Mouse (Mus musculus) fibroblast of lung, adult 2 months (primary cell): ENCODE measurements around the gene Ing3.

Source experiments
- DNase-seq: peaks from one replicate; pipeline ENCODE4 v3.0.0-alpha.2; 2011; ENCODE audit warnings: low read depth

The Ing3 gene

DNA sequence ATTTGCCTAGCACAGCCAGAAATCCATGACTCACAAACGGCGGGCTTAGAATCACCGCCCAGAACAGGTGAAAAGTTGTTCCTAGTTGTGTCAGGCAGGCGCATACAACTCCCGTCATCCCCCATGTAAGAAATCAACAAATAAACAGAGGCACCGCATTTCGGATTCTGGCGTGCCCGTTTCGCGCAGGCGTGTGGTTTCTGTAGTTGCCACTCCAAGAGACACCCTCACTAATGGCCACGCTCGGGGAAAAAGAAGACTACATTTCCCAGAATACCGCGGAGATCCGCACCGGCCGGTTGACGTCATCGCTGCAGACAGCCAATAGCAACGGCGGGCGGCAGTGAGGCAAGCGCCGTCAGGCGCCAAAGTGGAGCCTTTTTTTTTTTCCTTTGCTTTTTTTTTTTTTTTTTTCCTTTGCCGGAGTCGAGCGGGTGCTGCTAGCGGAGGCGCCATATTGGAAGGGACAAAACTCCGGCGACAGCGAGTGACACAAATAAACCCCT, at the start of gene Ing3:
Gene Ing3 (plus strand): TSS at position 346 of the 506 bp plus-strand sequence.
- peak; percentile 96 for DNase-seq

DNA sequence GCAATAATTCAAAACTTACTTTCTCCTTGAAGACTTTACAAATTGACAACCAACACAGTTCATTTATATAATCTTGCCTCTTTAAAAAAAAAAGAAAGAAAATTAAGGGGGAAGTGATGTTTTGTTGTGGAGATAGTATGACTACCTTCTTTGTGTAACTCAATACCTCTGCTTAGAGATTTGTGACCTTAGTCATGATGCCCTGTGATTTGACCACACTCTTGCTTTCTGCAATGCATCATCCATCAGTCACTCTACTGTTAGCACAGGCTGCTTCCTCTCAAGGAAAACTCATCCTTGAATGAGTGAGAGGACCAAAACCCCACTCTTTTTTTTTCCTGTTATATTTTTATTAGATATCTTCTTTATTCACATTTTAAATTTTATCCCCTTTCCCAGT, 39.7 kb upstream of the Ing3 start:
- no peak for DNase-seq

DNA sequence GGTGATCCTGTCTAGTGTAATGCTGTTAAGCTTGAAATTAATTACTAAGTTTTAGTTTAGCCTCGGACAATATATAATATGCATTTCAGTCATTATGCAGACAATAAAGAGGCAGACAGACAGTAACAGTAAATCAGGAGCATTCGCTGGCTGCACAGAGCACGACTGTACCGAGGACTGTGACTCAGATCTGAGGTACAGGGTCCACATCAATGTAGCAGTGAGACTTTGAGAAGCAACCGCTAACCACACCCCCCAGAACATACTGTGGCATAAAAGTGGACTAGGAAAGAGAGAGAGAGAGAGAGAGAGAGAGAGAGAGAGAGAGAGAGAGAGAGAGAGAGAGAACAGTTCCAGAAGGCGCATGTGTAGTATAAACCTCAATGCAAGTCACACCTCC, 38.6 kb upstream of the Ing3 start:
- no peak for DNase-seq

- no peak for DNase-seq
Measured at GRCm38 (mm10) chr6:21916591-21916990, 32.8 kb upstream of the Ing3 start.

DNA sequence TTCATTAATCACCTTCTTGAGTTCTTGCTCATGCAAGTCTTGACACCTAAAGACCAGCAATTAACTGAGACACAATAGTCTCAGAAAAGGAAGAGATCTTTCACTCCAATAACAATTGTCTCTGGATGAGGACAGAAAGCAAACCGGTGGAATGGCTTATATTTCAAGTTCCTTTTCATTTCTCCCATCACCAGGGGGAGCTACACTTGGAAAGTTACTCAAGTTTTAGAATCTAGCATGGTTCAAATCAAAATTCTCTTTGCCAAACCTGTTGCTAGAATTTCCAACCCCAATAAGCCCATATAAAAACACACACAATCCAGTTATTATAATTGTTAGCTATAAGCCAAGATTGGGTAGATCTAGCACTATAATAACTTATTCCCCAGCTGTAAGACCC, 25.2 kb upstream of the Ing3 start:
- DNase-seq: no peak

- no peak for DNase-seq
Measured at GRCm38 (mm10) chr6:21937981-21938635, 11.3 kb upstream of the Ing3 start.

DNA sequence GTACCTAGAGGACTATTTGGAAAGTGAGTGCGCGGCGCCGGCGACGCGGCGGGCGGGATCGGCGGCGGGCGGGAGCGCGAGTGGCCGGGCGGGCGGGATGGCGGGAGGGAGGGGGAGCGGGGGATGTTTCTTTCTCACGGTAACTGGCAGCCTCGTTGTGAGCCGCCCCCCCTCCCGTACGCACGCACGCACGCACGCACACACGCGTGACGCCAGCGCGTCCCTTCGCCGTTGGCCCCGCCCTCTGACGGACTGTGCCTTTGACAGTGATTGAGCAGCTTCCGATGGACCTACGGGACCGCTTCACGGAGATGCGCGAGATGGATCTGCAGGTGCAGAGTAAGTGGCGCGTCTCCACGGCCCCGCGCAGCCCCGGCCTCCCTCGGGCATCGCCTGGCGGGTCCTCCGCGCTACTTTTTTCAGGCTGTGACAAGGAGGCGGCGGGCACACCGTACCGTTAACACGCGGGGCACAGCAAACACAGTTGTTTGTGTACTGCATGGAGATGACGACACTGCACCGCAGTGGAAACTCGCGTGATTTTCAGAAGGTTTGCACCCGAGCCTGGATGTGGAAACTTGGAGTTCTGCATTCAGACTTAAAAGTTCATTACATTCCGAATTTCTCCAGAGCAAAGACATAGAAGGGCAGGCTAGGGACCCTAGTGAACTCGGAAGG, 539 bp downstream of the Ing3 start:
- peak; percentile 75 for DNase-seq

GRCm38 (mm10) chr6:21950676-21951075, 1.3 kb downstream of the Ing3 start:
- no peak for DNase-seq

DNA sequence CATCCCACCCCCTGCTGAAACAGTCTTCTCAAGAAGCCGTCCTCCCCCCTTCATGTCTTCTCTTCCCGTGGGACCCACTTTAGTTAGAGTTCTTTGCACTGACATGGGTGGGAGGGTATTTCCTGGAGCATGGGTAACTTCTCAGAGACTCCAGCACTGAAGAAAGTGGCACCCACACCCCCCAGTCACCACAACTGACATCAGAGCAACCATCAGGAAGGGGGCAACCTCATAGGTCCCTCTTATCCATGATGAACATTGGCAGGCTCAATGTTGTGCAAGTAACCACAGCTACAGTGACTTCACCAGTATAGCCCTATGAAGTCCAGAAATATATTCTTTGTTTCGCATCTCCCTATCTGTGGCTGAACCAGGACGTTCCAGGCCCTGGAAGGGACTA, 6.1 kb downstream of the Ing3 start:
- no peak for DNase-seq

GRCm38 (mm10) chr6:21958922-21959321, 9.6 kb downstream of the Ing3 start:
- DNase-seq: no peak

GRCm38 (mm10) chr6:21959909-21960308, 10.5 kb downstream of the Ing3 start:
- DNase-seq: no peak

DNA sequence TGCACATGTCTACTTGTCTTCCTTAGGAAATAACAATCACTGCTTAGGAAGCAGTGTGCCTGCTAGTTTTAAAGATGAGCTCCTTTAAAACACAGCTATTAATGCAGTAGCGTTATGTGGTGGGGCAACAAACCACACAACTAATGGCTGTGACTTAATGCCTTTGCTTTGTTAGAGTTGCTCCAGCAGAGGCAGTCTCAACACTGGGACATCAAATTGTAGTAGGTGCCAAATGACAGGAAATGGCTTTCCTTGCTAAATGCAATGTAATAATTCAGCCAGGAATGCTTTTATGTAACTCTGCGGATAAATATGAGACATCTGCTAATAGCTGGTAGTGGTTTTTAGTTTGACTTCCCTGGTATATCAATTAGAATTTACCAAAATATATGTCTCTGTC, 28.2 kb downstream of the Ing3 start:
- DNase-seq: no peak

DNA sequence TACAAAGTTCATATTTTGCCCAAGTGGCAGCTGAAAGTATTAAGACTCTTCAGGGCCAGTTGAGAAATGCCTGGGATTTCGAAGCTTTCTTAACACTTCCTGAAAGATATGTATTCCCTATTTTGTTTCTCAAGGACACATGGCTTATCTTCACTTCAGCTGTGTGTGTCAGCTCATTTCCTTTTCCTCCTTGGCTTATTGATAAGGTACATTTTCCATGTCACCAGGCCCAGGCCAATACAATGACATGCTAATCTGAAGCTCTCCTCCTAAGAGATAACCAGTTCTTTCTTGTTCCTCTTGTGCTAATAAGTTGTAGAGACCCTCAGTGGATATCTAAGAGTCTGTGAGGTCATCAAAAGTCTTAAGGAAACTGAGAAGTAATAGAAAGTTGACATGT, 31.7 kb downstream of the Ing3 start:
- no peak for DNase-seq

- peak; percentile 61 for DNase-seq
Measured at GRCm38 (mm10) chr6:21984990-21985731, 35.8 kb downstream of the Ing3 start.

DNA sequence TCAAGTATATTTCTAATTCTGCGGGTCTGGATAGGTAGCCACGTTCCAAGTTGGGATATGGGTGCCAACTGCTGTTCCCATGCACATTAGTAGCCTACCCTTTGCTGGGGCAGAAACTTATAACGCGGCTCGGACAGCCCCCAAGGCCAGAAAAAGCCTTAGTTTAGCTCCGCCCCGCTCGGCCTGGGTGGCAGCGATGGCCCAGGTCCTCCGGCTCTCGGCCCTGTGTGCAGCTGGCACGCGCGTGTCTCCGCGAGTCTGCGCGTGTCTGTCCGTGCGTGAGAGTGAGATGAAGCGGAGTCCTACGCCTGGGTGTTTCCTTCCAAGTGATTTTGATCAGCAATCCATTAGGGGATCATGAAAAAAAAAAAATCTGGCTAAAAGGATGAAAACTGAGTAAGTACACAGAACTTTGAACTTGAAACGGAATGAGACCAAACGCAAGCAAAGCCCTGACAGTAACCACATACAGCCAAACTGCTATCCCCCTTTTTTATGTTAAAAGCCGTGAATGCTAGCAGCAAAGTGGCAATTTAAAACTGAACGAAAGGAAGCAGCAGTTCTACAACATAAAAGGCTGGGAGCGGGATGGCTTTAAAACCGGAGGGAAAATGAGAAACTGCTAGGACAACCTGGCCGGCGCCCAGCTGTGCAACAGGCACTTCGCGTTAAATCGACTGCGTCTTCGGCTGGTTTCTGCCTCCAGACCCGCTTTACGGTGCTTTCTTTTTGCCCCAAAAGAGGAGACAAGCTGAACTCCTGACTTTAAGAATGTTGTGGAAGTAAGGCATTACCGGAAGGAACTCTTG, 36.6 kb downstream of the Ing3 start, which contains the start of gene Cped1:
Gene Cped1 (plus strand): TSS at position 185 of the 809 bp plus-strand sequence.
- peak; percentile 40 for DNase-seq

GRCm38 (mm10) chr6:21986660-21987331, 37.4 kb downstream of the Ing3 start:
- no peak for DNase-seq

DNA sequence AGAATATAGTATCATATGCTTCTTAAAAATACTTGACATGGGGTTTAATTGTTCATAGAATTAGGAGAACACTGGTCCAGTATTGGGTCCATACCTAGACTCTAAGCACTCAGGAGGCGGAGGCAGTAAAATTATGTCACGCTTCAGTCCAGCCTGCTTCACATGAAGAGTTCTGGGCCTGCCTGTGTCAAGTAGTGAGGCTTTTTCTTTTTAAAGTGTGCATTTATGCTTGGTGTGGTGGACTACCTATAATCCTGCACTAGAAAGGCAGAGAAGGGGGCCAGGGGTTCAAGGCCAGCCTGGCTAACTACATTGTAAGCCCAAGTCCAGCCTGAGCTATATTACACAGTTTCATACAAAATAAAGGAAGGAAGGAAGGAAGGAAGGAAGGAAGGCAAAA, 38.2 kb downstream of the Ing3 start:
- no peak for DNase-seq

- no peak for DNase-seq
Measured at GRCm38 (mm10) chr6:21988296-21988695, 38.9 kb downstream of the Ing3 start.

DNA sequence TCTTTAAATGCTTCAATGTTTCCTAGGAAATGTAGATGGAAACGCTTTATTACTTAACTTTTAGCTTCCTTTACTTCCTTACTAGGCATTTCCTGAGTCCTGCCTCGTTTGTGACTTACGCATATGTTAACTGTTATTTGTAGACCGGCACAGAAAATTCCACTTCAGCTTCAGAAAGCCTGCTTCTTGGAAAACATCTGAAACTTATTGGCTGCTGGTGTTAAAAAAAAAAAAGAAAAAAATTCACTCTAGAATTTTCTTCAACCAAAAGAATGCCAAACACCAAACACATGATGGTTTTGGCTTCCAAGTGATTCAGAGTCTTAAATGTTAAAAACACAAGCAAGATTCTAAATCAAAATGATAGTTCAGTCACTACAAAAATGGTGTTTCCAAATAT, 39.7 kb downstream of the Ing3 start:
- DNase-seq: peak; percentile 59

DNA sequence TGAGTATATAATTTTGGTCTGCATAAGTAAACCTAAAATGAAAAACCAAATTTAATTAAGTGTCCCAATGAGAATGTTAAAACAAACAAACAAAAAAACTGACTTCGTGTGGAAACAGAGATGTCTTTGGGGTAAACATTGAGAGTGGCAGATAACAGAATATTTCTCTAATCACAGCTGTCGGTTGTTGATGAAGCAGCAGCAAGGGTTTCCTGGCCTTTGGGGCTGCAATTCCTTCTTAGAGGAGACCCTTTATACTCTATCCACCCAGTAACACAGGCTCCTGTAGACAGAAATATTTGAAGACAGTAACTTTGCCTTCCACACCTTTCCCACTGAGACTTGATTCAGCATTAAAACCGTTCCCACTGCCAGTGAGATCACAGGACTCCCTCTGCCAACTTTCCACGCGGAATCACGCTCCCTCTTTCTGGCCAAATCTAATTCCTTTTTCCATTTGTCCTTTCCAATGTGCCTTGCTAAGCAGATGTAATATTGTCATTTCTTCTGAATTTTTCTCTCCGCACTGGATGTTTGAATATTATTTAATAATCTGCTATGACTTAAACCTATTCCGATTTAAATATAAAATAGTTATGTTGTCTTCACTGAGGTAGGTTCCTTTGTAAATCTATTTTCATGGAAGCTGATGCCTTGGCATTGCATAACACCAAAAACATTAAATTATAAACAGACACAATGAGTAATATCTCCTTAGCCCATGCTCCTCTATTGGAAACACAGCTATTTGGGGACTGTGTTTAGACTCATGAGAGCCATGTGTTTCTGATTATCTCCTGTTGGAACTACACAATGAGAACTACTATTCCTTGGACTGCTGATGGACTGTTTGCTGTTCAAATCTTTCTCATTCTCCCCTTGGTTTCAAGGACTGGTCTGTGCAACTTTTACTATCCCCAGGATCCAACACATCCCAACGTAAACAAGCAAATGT, 41.1 kb downstream of the Ing3 start:
- DNase-seq: peak; percentile 76
